Mouse (Mus musculus) fat pad, adult 2 months (tissue): ENCODE measurements around the gene Clic1.
A peak's percentile ranks its signal among the peaks of the same experiment; 100 is the strongest.

Experiments used
- DNase-seq: peaks from one replicate; pipeline ENCODE4 v3.0.0-alpha.2; 2011; ENCODE audit warnings: low read depth, low spot score; ENCODE audit errors: extremely low read depth

The Clic1 gene

DNA sequence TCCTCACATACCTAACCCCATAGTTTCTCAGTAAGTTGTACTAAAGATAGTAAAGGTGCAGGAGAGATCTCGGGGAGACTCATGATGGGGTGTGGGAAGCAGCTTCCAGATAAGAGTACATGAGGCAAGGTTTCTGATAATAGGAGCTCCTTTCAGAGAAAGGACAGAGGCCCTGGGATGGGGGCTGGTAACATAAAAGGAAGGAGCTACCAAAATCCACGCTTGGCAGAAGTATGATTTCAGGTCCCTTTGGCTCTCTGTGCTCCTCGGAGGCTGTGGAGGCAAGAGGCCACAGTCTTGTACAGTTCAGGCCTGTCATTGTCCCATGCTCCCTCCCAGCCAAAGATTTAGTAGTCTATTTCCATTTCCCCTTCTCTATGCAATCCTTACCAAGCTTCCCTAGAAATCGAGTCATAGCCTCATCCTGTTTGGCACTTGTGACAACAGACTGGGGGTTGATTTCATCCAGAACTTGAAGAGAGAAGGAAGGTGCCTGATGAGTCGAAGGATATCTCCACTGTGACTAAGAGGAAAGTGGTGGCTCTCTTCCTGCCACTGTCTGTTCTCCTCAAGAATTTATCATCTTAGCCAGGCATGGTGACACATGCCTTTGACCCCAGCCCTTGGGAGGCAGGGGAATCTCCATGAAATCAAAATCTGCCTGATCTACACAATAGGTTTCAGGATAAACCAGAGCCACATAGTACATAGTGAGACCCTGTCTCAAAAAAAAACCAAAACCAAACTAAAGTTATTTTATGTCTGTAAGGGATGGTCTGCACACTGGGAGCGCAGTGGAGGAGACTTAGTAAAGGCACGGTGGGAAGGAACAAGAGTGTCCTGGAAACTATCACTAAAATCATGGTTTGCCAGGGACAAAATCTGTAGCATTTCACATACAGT, 4.6 kb upstream of the Clic1 start:
- no peak for DNase-seq

DNA sequence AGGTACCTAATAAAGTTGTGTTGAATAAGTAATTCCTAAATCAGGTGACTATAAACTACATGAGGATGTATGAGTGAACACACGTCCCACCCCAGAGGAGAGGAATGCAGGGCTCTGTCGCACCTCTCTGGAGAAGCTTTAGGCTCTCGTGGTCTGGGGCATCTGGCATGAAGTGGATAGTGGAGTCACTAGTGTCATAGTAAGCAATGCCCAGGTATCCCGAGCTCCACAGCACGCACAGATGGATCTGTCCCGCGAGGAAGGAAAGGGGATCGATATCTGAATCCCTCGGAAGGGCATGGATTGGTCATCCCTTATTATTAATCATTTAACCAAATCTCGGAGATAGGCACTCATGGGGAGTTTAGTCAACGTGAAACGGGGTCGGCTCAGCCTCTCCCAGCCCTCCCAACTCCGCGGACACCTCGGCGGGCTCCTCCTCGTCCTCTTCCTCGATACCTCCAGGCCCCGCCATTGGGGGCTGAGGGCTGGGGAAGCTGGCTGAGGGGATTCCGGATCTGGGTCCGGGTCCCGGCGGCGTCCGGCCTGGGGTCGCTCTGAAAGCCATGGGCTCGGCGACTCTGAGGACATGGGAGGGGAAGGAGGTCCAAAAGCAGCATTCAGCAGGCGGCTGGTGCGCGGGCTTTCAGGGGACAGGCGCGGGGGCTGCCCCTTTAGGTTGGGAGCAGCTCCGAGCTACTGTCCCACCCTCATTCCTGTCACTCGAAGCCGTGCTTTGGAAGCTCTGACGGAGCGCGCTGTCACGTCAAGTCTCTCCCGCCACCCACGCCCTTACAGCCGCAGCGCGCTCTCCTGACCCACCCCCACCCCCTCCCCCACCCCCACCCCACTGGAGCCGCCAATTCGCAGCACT, 3.7 kb upstream of the Clic1 start:
- no peak for DNase-seq

DNA sequence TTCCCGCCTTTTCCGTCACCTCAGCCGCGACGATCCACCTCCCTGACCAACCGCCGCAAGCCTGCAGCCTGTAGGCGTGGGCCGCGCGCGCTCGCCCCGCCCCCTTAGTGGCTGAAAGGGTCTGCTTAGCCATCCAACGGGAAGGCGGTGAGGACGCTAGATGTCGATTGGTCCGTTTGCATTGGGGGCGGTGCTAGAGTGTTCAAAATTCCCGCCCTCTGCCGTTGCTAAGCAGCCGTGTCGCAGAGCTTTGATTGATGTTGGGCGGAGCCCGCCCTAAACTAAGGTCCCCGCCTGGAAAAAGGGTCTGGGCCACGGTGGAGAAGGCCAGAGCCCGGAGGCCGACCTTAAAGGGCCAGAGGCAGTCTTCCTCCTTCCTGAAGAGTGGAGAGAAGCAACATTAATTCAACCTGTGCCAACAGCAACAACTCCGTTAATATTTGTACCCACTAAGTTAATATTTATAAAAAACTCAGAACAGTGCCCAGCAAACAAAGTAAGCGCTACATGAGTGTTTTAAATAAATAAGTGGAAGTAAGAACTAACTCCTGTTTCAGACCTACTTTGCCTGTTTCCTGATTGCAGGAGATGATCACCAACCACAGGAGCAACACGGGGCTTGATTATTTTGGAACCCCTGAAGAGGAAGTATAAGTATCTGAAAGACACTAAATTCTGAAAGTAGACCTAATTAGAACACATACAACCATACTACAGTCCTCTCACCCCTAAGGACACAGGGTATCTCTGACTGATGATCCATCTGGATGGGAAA, 2.9 kb upstream of the Clic1 start, which contains the start of gene Msh5:
TSS of gene Msh5 (minus strand) at position 65 of the 775 bp plus-strand sequence.
- peak; percentile 69 for DNase-seq

- DNase-seq: no peak
Observed at GRCm38 (mm10) chr17:35047688-35048087, 2.1 kb upstream of the Clic1 start.

GRCm38 (mm10) chr17:35048149-35048931, 1.4 kb upstream of the Clic1 start:
- DNase-seq: no peak

DNA sequence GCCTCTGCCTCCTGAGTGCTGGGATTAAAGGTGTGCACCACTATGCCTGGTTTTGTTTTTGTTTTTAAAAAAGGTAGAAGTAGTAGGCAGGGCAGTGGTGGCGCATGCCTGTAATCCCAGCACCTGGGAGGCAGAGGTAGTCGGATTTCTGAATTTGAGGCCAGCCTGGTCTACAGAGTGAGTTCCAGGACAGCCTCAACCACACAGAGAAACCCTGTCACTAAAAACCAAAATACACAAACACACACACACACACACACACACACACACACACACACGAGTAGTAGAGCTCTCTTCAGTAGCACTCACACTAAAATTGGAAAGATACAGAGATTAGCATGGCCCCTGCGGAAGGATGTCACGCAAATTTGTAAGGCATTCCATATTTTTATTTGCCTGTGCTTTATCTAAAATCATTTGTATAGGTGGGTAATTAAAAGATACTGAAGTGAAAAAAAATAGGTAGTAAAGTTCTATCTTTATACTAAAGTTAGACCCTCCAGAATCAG, 780 bp upstream of the Clic1 start:
- DNase-seq: no peak

DNA sequence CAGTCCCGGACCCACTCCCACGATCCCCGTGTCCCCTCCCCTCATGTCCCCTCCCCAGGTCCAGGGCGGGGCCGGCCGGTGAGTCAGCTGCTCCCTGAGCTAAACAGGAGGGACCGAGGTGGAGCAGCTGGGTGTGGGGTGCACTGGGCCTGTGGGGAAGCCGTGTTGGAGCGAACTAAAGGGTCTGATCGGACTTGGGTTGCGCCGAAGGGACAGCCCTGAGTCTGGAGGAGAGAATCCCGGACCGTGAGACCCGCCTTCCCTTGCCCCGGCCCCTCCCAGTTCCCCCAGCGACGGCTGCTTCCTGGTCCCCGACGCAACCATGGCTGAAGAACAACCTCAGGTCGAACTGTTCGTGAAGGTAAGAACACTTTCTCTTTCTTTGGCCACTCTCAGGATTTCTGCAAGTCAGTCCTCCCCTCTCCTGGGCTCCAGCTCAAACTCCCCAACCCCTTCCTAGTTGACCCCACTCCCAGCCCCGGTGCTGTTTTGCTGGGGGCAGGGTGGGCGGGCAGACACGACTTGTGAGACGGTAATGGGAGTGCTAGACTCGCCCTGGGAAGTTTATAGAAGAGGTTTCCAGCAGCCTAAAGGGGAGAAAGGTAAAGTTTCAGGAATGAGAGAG, 472 bp downstream of the Clic1 start:
- no peak for DNase-seq

DNA sequence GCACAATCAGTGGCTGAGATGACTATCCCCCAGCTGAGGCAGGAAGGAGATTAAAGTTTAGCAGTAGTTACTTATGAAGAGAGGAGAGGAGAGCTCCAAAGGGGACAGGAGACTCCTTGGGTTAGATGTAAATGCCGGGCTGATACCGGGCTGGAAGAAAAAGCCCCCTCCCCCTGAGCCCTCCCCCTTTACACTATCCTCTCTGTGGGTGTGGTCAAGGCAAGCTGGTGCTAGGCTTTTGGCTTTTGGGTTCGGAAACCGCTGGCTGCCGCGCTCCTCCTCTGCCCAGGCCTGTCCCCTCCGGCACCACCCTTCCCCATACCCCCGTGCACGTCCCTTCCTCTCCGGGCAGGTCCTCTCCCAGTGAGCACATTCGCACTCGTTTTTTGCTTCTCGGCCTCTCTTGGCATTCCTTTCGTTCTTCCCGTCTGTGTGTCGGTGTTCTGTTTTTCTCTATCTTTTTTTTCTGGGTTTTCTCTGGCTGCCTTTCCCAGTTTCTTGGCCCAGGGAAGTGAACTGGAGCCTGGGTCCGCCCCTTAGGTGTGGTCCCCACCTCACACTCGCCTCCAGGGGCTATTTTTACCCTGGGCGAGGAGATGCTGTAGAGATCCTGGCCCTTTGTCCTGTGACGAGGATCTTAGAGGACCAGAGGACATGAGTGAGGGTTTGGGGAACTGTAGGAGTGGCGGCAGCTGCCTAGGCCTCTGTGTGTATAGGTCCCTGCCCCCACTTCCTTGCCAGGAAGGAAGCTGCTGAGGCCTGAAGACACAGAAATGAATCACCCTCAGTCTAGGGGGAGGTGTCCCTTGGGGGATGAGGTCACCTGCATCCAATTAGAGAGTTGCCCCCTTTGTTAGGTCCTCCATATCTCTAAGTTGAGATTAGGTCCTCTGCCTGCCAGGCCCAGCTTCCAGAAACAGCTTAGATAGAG, 1.7 kb downstream of the Clic1 start:
- DNase-seq: no peak

DNA sequence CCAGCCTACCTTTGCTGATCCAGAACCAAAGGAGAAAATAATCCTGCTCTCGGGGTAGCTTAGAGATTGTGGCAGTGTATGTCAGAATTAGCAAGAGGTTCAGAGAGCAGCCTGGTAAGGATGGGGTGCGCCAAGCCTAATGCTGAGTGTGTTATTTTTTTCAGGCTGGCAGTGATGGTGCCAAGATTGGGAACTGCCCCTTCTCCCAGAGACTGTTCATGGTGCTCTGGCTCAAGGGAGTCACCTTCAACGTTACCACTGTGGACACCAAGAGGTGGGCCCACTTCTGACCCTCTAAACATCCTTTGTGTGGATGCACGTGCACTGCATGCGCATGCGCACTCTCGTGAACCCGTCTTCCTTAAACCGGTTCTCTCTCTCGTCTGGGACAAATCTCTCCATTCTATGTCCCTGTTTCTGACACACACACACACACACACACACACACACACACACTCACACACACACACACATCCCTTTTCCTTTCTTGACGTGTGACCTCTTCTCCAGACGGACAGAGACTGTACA, 2.6 kb downstream of the Clic1 start:
- no peak for DNase-seq

DNA sequence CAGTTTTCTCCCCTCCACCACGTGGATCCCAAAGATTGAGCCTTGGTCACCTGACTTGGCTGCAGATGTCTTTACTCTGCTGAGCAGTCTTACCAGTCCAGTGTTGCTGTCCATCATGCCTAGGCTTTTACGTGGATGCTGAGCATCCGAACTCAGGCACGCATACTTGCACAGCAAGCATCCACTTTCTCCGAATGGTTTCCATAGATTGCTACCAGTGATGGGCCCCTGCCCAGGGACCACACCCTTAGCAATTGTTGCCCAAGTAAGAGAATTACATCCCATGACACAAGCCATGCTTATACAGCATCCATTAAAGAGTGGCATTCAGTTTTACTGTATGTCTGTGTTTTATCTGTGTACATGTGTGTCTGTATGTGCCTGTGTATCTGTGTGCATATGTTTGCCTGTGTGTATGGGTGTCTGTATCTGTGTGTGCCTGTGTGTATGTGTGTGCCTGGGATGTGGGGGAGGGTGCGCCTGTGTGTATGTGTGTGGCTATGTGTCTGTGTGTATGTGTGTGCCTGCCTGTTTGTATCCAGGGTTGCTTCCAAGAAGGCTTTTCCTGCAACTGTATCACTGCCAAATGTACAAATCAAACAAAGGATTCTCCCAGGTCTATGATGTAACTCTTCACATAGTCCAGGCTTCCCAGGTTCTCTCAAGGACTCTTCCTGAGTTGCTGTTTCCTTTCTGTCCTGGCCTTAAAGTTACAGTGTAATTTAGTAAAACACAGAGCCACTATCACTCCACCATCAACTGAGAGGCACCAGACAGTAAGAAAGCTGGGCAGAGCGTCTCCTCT, 6.1 kb downstream of the Clic1 start:
- DNase-seq: no peak

GRCm38 (mm10) chr17:35057090-35057489, 7.3 kb downstream of the Clic1 start:
- no peak for DNase-seq

DNA sequence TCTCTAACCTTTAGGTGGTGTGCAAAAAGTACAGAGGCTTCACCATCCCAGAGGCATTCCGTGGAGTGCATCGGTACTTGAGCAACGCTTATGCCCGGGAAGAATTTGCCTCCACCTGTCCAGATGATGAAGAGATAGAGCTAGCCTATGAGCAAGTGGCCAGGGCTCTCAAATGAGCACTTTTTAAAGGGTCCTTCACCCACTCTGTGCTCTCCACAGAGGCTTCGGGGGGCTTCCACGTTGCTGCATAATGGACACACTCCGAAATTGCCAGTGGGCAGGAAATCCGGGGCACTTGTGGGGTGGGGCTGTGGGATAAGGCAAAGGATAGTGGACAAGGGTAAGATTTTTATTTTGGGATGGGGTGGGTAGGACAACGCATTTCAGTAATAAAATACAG, 8.6 kb downstream of the Clic1 start:
- DNase-seq: no peak

DNA sequence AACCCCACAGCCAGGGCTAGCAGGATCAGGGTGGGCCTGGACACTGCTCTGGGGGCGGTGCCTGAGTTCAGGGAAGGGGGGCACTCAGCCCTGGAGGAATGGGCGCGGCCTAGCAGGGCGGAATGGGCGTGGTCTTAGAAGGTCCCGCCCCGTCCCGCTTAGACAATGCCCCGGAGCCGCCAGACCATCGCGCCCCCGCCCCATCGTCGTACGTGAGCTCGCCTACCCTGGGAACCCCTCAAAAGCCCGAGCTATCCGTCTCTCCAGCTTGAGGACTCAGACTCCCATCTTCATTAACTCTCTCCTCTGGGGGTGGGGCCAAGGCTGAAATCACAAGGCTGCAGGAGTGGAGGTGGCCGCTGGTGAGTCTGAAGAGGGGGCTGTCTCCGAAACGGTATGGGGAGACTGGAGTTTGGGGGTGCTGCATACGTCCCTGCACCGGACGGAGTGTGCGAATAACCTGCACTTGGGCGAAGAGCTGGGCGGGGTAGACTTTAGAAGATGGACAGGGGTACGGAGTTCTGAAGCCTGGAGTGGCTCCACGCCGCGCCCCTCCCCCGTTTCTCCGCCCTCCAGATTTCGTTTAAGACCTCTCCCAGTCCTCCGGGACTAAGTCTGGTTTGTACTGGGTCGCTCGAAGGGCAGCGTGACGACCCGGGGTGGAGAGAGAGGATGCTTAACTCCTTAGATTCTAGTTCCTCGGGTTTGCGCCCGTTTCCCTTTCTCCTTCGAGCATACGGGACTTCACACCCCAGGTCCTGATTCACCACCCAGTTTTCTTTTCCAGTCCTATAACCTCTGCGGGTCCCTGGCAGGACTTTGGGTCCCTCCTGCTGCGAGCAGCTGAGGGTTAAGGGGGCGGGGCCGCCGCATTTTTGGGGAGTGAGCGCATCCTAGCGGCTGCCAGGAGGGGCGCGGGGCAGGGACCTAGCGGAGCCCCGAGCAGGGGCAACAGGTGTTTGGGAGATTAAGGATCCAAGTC, 9.4 kb downstream of the Clic1 start, which contains the start of gene Ddah2:
TSS of gene Ddah2 (plus strand) at position 125 of the 982 bp plus-strand sequence.
- no peak for DNase-seq

GRCm38 (mm10) chr17:35060071-35060470, 10.3 kb downstream of the Clic1 start:
- DNase-seq: no peak

GRCm38 (mm10) chr17:35060737-35061297, 11.1 kb downstream of the Clic1 start:
- no peak for DNase-seq

DNA sequence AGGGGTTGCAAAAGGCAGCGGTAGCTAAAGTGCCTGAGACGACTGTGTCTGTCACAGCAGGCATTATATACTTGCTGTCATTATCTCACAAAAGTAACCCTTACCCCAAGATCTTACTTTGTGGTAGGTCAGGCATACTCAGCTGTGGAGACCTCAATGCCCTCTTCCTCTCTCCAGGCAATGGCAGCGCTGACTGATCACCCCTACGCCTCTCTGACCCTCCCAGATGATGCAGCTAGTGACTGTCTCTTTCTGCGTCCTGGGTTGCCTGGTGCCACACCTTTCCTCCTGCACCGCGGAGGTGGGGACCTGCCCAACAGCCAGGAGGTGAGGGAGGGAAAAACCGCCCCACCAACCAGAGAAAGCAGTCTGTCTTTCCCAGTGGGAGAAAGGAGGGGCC, 11.5 kb downstream of the Clic1 start:
- DNase-seq: no peak
